Mouse (Mus musculus) B cell, adult 67 days (primary cell): ENCODE measurements around the gene Mocs1. TPM values are rescaled to one million over a fixed set of nuclear protein-coding genes. Genes with fewer than 3 reads are reported as not detected.

Experiments used
- total RNA-seq, 2 experiments: library from RNA; stranded (reverse); gene quantifications; 4 replicates each; pipeline ENCODE4 v1.2.4; 2023

Gene Mocs1
- 10 to 100 TPM; 26.5 to 30.1 TPM for total RNA-seq

GRCm38 (mm10) chr17:49428239-49428688, at the start of gene Mocs1:
Gene Mocs1, plus strand, starts transcription at chr17:49428362.

Other genes with a start within 250 kb of the Mocs1 start
- not detected for gene Daam2, start 136.0 kb downstream of the Mocs1 start, total RNA-seq
- gene Kif6, start 186.8 kb downstream of the Mocs1 start, total RNA-seq, result not detected